Mouse (Mus musculus) forebrain, embryonic 10.5 days (tissue): ENCODE measurements around the gene Ccnk. TPM values are rescaled to one million over a fixed set of nuclear protein-coding genes. Genes with fewer than 3 reads are reported as not detected.

Experiments
- DNase-seq: peaks from one replicate; pipeline ENCODE4 v3.0.0-alpha.2; 2017; ENCODE audit warnings: low spot score; ENCODE audit errors: extremely low spot score
- H3K27ac ChIP-seq: fragments of 300-500 bp; sonication (generic); 2 replicates; pipeline ENCODE4 v1.5.1; 2016; ENCODE audit warnings: mild to moderate bottlenecking
- H3K27me3 ChIP-seq: fragments of 300-500 bp; sonication (generic); 2 replicates; pipeline ENCODE4 v1.6.1; 2016; ENCODE audit warnings: mild to moderate bottlenecking; ENCODE audit not compliant: poor library complexity, severe bottlenecking
- H3K36me3 ChIP-seq: fragments of 300-500 bp; sonication (generic); replicated peaks from 2 replicates; pipeline ENCODE4 v1.6.1; 2016; ENCODE audit warnings: mild to moderate bottlenecking, moderate library complexity
- H3K4me1 ChIP-seq: fragments of 300-500 bp; sonication (generic); 2 replicates; pipeline ENCODE4 v1.6.1; 2016
- H3K4me3 ChIP-seq: fragments of 300-500 bp; sonication (generic); 2 replicates; pipeline ENCODE4 v1.5.1; 2016; ENCODE audit warnings: mild to moderate bottlenecking, moderate library complexity
- H3K9me3 ChIP-seq: fragments of 300-500 bp; sonication (generic); 2 replicates; pipeline ENCODE4 v1.6.1; 2016; ENCODE audit warnings: mild to moderate bottlenecking, moderate library complexity
- WGBS: fragments of 180-500 bp; shearing (Covaris S2); methylation state at CpG from one replicate; pipeline ENCODE4 v1.1.7; 2016; 5-methylcytosine and 5-hydroxymethylcytosine counted together
- polyA plus RNA-seq: library from polyadenylated mRNA; unstranded; fragments of >200 nt; fragmentation: Nextera tagmentation; extraction: Ambion mirVana; gene quantifications from 2 replicates; pipeline ENCODE4 v1.2.1, GENCODE M21; 2016

Ccnk gene
- polyA plus RNA-seq, 1 experiment from 2014 or later = 3.2 TPM

DNA sequence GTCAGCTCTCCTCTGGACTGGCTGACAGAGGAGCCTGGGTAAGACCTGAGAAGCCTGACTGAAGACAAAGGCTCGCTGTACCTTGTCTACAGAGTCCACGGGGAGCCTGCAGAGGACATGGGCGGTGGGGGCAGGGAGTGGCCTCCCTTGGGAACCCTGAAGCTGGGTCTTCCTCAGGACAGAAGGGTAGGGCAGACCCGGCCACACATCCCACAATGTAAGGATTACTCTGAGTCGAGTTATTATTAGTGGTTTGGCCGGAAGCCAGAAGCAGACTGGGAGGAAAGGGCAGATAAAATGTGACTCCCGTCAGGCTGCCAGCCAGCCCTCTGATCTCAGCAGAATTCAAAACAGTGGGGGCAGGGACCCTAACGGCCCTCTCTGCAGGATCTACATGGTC lies 65.4 kb downstream of the Ccnk start:
- H3K4me3 ChIP-seq = no peak overlapping the region

DNA sequence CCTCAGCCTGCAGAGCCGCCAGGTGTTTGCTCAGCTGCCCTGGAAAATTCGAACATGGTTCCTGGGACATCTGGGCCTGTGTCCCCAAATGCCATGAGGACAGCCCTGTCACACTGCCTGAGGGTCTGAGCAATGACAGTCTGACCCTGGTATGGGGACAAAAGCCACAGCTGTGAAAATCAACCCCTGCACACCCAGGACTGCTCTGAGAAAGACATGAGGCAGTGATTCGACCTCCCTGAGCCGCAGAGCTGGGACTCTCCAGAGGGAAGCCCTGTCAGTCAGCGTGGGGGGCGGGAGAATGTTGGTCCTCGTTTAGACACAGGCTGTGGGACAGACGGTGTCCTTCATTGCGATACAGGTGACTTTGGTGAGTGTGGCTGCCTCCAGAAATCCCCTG lies 66.2 kb downstream of the Ccnk start:
- Histone ChIP-seq H3K36me3 (peaks cover 16% of the 10 kb centered on the region), H3K4me3 (no peak overlapping the region), H3K9me3 (no peaks in the 10 kb centered on the region), H3K27ac (peak overlapping the region; percentile 82), H3K27me3 (no peaks in the 10 kb centered on the region), H3K4me1 (peaks cover 92% of the 10 kb centered on the region)
- 41% methylated on average over 9 of the region's 9 CpGs for WGBS
- no peak for DNase-seq

More for the DNA sequence above, 65.4 kb downstream of the Ccnk start:
- no peak for DNase-seq
- Histone ChIP-seq H3K9me3 (no peaks in the 10 kb centered on the region), H3K27ac (peak overlapping the region; percentile 82), H3K4me1 (peaks cover 94% of the 10 kb centered on the region), H3K36me3 (peaks cover 16% of the 10 kb centered on the region), H3K27me3 (no peaks in the 10 kb centered on the region)
- 12% methylated on average over 8 of the region's 8 CpGs for WGBS

DNA sequence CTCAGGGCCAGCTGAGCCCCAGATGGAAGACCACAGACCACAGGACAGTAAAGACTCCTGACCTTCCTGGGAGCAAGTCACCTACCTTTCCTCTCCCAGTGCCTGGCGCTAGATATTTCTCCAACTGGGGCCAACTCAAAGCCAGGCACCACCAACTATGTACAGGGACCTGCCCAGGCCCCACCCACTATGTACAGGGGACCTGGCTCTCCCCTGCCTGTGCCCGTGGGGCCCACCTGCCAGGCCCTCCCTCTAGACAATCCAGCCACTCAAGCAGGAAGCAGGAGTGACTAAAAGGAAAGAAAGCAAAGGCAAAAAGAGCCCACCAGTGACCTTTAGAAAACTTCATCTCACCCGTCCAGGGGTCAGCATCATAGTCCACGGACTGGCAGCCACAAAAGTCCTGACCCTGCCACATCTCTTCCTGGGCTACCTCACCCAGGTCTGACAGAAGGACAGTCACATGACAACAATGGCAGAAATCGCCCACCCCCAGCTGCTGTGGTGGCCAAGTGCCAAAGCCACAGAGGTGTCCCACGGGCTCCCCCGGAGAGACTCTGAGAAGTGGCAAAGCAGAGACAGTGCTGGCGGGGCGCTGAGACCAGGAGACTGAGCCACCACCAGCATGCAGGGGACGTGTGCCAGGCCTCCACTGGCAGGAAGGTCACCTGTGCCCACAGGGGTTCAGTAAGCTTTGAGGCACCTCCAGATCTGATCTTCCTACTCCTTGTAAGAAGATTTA lies 67.6 kb downstream of the Ccnk start:
- 87% methylated on average over 10 of the region's 10 CpGs for WGBS
- peaks cover 89% of the 10 kb centered on the region for H3K4me1 ChIP-seq
- H3K27me3 ChIP-seq = no peaks in the 10 kb centered on the region
- no peak for DNase-seq
- peaks cover 16% of the 10 kb centered on the region for H3K36me3 ChIP-seq
- H3K9me3 ChIP-seq = no peaks in the 10 kb centered on the region
- H3K27ac ChIP-seq = 0 out of 2 replicates have a peak overlapping the region, but pooled peaks have one; percentile 48
- H3K4me3 ChIP-seq = no peak overlapping the region

DNA sequence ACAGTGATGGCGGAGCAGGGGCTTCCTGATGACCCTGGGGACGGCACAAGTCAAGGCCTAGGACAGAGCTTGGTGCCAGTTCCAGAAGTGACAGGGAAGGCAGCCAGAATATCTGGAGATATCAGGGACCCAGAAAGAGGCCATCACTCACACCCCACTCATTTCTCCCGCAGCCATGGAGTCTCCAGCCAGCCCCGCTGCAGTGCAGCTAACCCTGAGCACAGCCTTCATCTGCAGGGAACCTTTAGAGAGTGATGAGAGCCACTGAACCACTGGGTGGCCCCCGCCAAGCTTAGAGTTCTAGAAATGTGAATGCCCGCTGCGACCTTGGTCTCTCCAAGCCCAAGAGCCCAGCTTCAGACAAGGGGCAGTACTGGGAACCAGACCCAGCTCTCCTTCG lies 69.6 kb downstream of the Ccnk start:
- H3K27me3 ChIP-seq = no peaks in the 10 kb centered on the region

DNA sequence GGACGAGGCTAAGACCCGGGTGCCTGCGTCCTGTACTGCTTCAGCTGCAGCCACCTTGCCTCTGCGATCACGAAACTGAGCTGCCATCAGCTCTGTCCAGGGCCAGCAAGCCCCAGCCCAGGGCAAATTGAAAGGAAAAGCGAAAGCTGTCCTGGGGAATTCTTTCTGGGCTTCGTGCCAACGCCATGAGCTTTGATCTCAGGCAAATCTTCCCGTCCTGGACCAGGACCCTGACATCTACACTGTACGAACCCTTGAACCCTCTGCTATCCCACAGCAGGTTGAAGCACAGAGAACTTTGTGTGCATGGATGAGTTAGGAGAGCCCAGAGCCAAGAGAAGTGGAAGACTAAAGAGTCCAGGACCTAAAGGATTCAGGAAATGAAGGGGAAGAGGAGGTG lies 70.1 kb downstream of the Ccnk start:
- Histone ChIP-seq H3K27ac (0 out of 2 replicates have a peak overlapping the region, but pooled peaks have one; percentile 37), H3K9me3 (no peaks in the 10 kb centered on the region), H3K4me3 (no peak overlapping the region), H3K4me1 (peaks cover 89% of the 10 kb centered on the region), H3K27me3 (no peaks in the 10 kb centered on the region), H3K36me3 (peaks cover 16% of the 10 kb centered on the region)
- WGBS = 93% methylated on average over 10 of the region's 10 CpGs
- DNase-seq = no peak

More for the DNA sequence above, 69.6 kb downstream of the Ccnk start:
- Histone ChIP-seq H3K9me3 (no peaks in the 10 kb centered on the region), H3K4me3 (no peak overlapping the region), H3K36me3 (peaks cover 16% of the 10 kb centered on the region), H3K27ac (0 out of 2 replicates have a peak overlapping the region, but pooled peaks have one; percentile 37), H3K4me1 (peaks cover 89% of the 10 kb centered on the region)
- DNase-seq = no peak
- 94% methylated on average over 8 of the region's 8 CpGs for WGBS

DNA sequence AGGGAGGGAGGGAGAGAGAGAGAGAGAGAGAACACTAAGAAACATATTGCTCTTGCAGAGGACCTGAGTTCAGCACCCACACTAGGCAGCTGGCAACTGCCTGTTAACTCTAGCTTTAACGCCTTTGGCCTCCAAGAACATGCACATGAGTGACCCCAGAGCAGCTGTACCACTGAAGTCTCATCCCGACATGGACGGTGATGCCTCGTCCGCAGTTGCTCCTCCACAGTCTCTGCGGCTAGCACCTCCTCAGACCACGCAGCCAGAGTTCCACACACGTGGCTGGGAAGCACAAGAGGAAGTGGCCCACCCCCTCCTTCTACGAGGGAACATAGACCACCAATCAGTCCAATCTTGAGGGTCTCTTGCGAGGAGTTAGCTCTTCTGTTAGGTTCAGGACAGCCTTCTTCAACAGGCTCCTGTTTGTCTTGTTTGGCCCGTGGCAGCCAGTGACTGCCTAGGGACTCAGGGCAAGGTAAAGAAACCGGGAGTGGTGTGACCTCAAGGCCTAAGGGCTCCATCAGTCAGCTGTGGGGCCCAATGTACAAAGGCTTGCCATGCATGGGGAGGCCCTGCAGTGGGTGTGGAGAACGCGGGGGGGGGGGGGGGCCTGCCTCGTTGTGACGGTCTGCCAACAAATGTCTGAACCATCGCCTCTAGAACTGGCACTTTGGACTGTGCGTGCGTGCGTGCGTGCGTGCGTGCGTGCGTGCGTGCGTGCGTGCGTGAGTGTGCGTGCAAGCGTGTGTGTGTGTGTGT lies 71.8 kb downstream of the Ccnk start:
- Histone ChIP-seq H3K27ac (no peak overlapping the region), H3K4me1 (peaks cover 89% of the 10 kb centered on the region), H3K4me3 (no peak overlapping the region), H3K9me3 (no peaks in the 10 kb centered on the region), H3K36me3 (peaks cover 16% of the 10 kb centered on the region), H3K27me3 (no peaks in the 10 kb centered on the region)
- no peak for DNase-seq
- 89% methylated on average over 31 of the region's 31 CpGs for WGBS

DNA sequence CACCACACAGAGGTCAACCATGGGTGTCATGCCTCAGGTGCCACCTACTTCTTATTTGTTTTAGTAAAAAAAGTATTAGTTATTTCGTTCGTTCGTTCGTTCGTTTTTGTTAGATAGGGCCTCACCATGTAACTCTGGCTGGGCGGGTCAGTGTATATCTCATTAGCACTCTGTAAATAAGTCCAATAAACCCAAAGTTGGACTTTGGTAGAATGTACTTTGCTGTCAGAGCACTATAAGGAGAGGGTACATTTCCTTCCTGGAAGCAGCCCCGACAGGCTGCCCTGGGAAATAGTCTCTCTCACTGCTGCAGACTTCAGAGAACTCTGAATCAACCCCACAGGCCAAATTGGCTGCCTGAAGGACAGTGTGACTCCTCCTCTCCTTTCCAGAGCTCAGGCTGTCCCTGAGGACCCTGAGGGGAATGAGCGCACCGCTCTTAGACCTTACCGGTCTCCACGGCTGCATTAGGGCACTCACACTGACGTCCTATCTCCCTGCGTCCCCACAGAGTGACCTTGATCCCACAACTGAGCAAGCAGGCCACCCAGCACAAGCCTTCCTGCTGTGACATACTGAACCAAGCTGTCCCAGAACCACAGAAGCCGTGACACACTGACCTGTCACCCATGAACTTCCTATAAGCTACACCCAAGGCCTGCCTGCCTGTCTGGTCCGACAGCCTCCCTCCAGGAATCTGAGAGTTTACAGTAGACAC lies 72.6 kb downstream of the Ccnk start:
- peaks cover 16% of the 10 kb centered on the region for H3K36me3 ChIP-seq
- H3K4me1 ChIP-seq = peaks cover 89% of the 10 kb centered on the region
- H3K9me3 ChIP-seq = no peaks in the 10 kb centered on the region
- WGBS = 88% methylated on average over 15 of the region's 15 CpGs
- no peak for DNase-seq
- H3K27ac ChIP-seq = peak overlapping the region; percentile 21
- no peaks in the 10 kb centered on the region for H3K27me3 ChIP-seq
- no peak overlapping the region for H3K4me3 ChIP-seq

Other genes starting within 250 kb of the Ccnk start
- 3.4 and 5.5 TPM in 2 replicates for gene Bcl11b, start 176.0 kb upstream of the Ccnk start, polyA plus RNA-seq
- gene Setd3, start 265 bp upstream of the Ccnk start, polyA plus RNA-seq = 75.2 and 76.3 TPM in 2 replicates
- 13.5 and 14.6 TPM in 2 replicates for gene Ccdc85c, start 95.8 kb downstream of the Ccnk start, polyA plus RNA-seq
- 2.8 and 3.4 TPM in 2 replicates for gene Hhipl1, start 126.7 kb downstream of the Ccnk start, polyA plus RNA-seq
- 19.4 and 20.1 TPM in 2 replicates for gene Cyp46a1, start 154.8 kb downstream of the Ccnk start, polyA plus RNA-seq
- 95.1 and 102 TPM in 2 replicates for gene Eml1, start 191.4 kb downstream of the Ccnk start, polyA plus RNA-seq